Comparison of ENCODE assay signal across 22 mouse cellular contexts in the genomic region with DNA sequence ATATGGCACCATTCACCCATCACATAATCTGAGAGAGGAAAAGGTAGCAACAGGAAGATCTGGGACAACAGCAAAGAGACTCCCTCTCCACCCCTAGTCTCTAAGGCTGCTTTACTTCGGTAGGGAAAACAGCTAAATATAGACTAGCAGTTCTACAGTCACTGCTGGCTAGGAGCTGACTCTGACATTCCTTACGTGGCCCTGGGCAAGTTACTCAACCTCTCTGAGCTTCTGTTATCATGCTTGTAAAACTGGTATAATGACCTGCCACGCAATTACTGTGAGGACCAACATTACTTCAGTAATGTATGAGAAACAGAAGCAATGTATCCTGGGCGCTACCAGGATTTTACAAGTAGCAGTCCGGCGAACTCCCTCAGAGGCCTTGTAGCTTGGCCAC. TPM values are rescaled to one million over a fixed set of nuclear protein-coding genes. Genes with fewer than 3 reads are reported as not detected.
DNase-seq lines count a peak whose midpoint lies in the region; ATAC-seq and TF ChIP-seq lines count a peak whose summit lies in the region.
"Had no signal": no experiment of that assay in that cellular context is flagged by ENCODE, and none has a peak within 500 bp of the region (broad histone marks: within the 10 kb centered on the region; RNA-seq: fewer than 3 reads in every experiment).

No protein-coding gene starts in this region.

- 0 out of 2 replicates have a peak, but pooled peaks cover 8% of the 10 kb centered on the region for H3K36me3 ChIP-seq in heart, embryonic 11.5 days (ENCODE audit: control insufficient read depth, insufficient read depth, low read length)
- peaks cover 11% of the 10 kb centered on the region; the same call in 1 of the 2 replicates for H3K36me3 ChIP-seq in heart, embryonic 15.5 days
- H3K36me3 ChIP-seq in lung, postnatal 0 days (ENCODE audit: insufficient read depth, low read length): no peaks in the 10 kb centered on the region
- H3K36me3 ChIP-seq in intestine, postnatal 0 days (ENCODE audit: control insufficient read depth, insufficient read depth): no peaks in the 10 kb centered on the region
- H3K36me3 ChIP-seq: embryonic facial prominence, embryonic 12.5 days; forebrain, embryonic 15.5 days had no signal

- H3K27ac ChIP-seq in heart, embryonic 11.5 days (ENCODE audit: low read depth, low read length): peak overlapping the region; percentile 64
- H3K27ac ChIP-seq in heart, embryonic 15.5 days: peak overlapping the region; percentile 17
- no peak overlapping the region for H3K27ac ChIP-seq in lung, postnatal 0 days (ENCODE audit: low read length)
- peak overlapping the region; percentile 41; the same call in 1 of the 2 replicates for H3K27ac ChIP-seq in intestine, postnatal 0 days (ENCODE audit: low read depth, low read length)
- H3K27ac ChIP-seq: embryonic facial prominence, embryonic 12.5 days; forebrain, embryonic 15.5 days; hindbrain, embryonic 12.5 days had no signal

- ATAC-seq in heart, embryonic 11.5 days (replicated peaks; ENCODE audit: insufficient number of reproducible peaks, low FRiP score, low TSS enrichment): no peak
- no peak for ATAC-seq in heart, embryonic 15.5 days (replicated peaks; ENCODE audit: insufficient number of reproducible peaks, insufficient read depth, low FRiP score, low read depth)
- no peak for ATAC-seq in lung, postnatal 0 days
- ATAC-seq in intestine, postnatal 0 days: peak; percentile 63
- ATAC-seq: activated CD4-positive, CD25-positive, alpha-beta regulatory T cell, adult 4 months; forebrain, embryonic 15.5 days; hindbrain, embryonic 16.5 days; inflammation-experienced regulatory T-cells, adult 6 months; Patski had no signal

- no peak overlapping the region for H3K4me3 ChIP-seq in heart, embryonic 11.5 days (ENCODE audit: low read depth, low read length)
- H3K4me3 ChIP-seq in heart, embryonic 15.5 days: no peak overlapping the region
- no peak overlapping the region for H3K4me3 ChIP-seq in lung, postnatal 0 days (ENCODE audit: low read depth, low read length)
- H3K4me3 ChIP-seq in lung, adult 2 months (replicated peaks; ENCODE audit: extremely low read depth, low read depth, low read length): no peak overlapping the region
- no peak overlapping the region for H3K4me3 ChIP-seq in intestine, postnatal 0 days (ENCODE audit: low read depth, low read length)
- H3K4me3 ChIP-seq: embryonic facial prominence, embryonic 12.5 days; forebrain, embryonic 15.5 days; hindbrain, embryonic 12.5 days had no signal

- no peaks in the 10 kb centered on the region for H3K27me3 ChIP-seq in heart, embryonic 11.5 days (ENCODE audit: control insufficient read depth, insufficient read depth, low read length)
- no peaks in the 10 kb centered on the region for H3K27me3 ChIP-seq in heart, embryonic 15.5 days
- H3K27me3 ChIP-seq in lung, postnatal 0 days (replicated peaks; ENCODE audit: insufficient read depth, low read length): no peaks in the 10 kb centered on the region
- no peaks in the 10 kb centered on the region for H3K27me3 ChIP-seq in intestine, postnatal 0 days (replicated peaks; ENCODE audit: control insufficient read depth, insufficient read depth, low read length)
- H3K27me3 ChIP-seq: embryonic facial prominence, embryonic 12.5 days; forebrain, embryonic 15.5 days; hindbrain, embryonic 12.5 days had no signal

- no peaks in the 10 kb centered on the region for H3K9me3 ChIP-seq in heart, embryonic 11.5 days (replicated peaks; ENCODE audit: control insufficient read depth, low read length)
- no peaks in the 10 kb centered on the region for H3K9me3 ChIP-seq in heart, embryonic 15.5 days (replicated peaks)
- H3K9me3 ChIP-seq in lung, postnatal 0 days (ENCODE audit: low read length): no peaks in the 10 kb centered on the region
- H3K9me3 ChIP-seq in intestine, postnatal 0 days (ENCODE audit: control insufficient read depth): no peaks in the 10 kb centered on the region
- H3K9me3 ChIP-seq: embryonic facial prominence, embryonic 12.5 days; forebrain, embryonic 15.5 days; hindbrain, embryonic 12.5 days had no signal

- no peak for TF ChIP-seq CTCF in lung, postnatal 0 days (IDR thresholded peaks at IDR 0.05)
- no peak for TF ChIP-seq CTCF in lung, adult 2 months (IDR thresholded peaks at IDR 0.05; ENCODE audit: insufficient read depth, low read length)
- TF ChIP-seq CTCF in intestine, postnatal 0 days (IDR thresholded peaks at IDR 0.05; ENCODE audit: low read depth): no peak

- no peak overlapping the region for H3K9ac ChIP-seq in heart, embryonic 11.5 days (ENCODE audit: low read depth, low read length)
- H3K9ac ChIP-seq in heart, embryonic 15.5 days: no peak overlapping the region
- H3K9ac ChIP-seq in lung, postnatal 0 days (replicated peaks; ENCODE audit: low read depth): no peak overlapping the region
- H3K9ac ChIP-seq in intestine, postnatal 0 days (ENCODE audit: low read depth, low read length): no peak overlapping the region
- H3K9ac ChIP-seq: embryonic facial prominence, embryonic 12.5 days; forebrain, embryonic 15.5 days; hindbrain, embryonic 12.5 days had no signal

- 61% methylated on average over 6 of the region's 6 CpGs for WGBS in heart, embryonic 11.5 days (ENCODE audit: insufficient replicate concordance)
- WGBS in heart, embryonic 15.5 days: 59% methylated on average over 6 of the region's 6 CpGs
- WGBS in lung, postnatal 0 days: 66% methylated on average over 6 of the region's 6 CpGs
- WGBS in lung, adult 2 months: 73% methylated on average over 6 of the region's 6 CpGs
- 53% methylated on average over 6 of the region's 6 CpGs for WGBS in intestine, postnatal 0 days

- intact Hi-C loops in heart, postnatal 14 days (cut with DNase I): no loop called here

- no peak for TF ChIP-seq POLR2A in lung, adult 2 months (IDR thresholded peaks at IDR 0.05; ENCODE audit: borderline replicate concordance, extremely low read depth, low read depth, low read length)

- no peak for DNase-seq in heart, postnatal 14 days
- DNase-seq in heart, postnatal 4 days: no peak
- DNase-seq in lung, postnatal 0 days (ENCODE audit: low spot score): peak; percentile 33
- DNase-seq in lung, adult 2 months: no peak
- no peak for DNase-seq in left cerebral cortex, adult 11 months (ENCODE audit: low spot score)
- DNase-seq: adrenal gland, postnatal 14 days; cerebellum, adult 11-12 months; cerebellum, adult 9-10 months; cerebellum, postnatal 25 days; gastrocnemius, postnatal 10 days; kidney, adult 2 months had no signal

- H3K4me2 ChIP-seq in heart, embryonic 11.5 days: peak overlapping the region; percentile 15; the same call in 1 of the 2 replicates
- H3K4me2 ChIP-seq in heart, embryonic 15.5 days: no peak overlapping the region
- H3K4me2 ChIP-seq in lung, postnatal 0 days (replicated peaks; ENCODE audit: low read depth, low read length): no peak overlapping the region
- no peak overlapping the region for H3K4me2 ChIP-seq in intestine, postnatal 0 days (replicated peaks; ENCODE audit: low read depth)
- H3K4me2 ChIP-seq: embryonic facial prominence, embryonic 12.5 days; forebrain, embryonic 15.5 days; hindbrain, embryonic 12.5 days had no signal

- H3K4me1 ChIP-seq in heart, embryonic 11.5 days (ENCODE audit: control insufficient read depth, insufficient read depth, low read length): peaks cover 35% of the 10 kb centered on the region
- H3K4me1 ChIP-seq in heart, embryonic 15.5 days (replicated peaks): peaks cover 37% of the 10 kb centered on the region
- H3K4me1 ChIP-seq in lung, postnatal 0 days (ENCODE audit: insufficient read depth, low read depth, low read length): no peaks in the 10 kb centered on the region; the same call in 1 of the 2 replicates
- H3K4me1 ChIP-seq in lung, adult 2 months (ENCODE audit: control insufficient read depth, insufficient read depth, low read length): no peaks in the 10 kb centered on the region
- H3K4me1 ChIP-seq in intestine, postnatal 0 days (replicated peaks; ENCODE audit: control insufficient read depth, insufficient read depth, low read length): no peaks in the 10 kb centered on the region
- H3K4me1 ChIP-seq: embryonic facial prominence, embryonic 12.5 days; forebrain, embryonic 15.5 days; hindbrain, embryonic 12.5 days had no signal

- TF ChIP-seq EP300 in lung, postnatal 0 days (IDR thresholded peaks at IDR 0.05): no peak

RNA-seq across cellular contexts. Expression of a gene that starts 19.7 kb away (rescaled TPM):
- 24.8 and 25.7 TPM in 2 replicates for polyA plus RNA-seq in heart, embryonic 11.5 days (2014; fragmentation: Nextera tagmentation; extraction: Ambion mirVana)
- total RNA-seq in heart, postnatal 14 days (2021): 1 to 10 TPM; 3.7 to 3.8 TPM
- polyA plus RNA-seq in heart, embryonic 15.5 days (2015; fragmentation: Nextera tagmentation; extraction: Ambion mirVana): 11.9 and 12.2 TPM in 2 replicates
- total RNA-seq in heart, postnatal 4 days (2021): 10 to 100 TPM; 15.0 to 16.5 TPM
- polyA plus RNA-seq in lung, postnatal 0 days (2015; fragmentation: Nextera tagmentation; extraction: Ambion mirVana): 3.5 and 3.6 TPM in 2 replicates
- polyA plus RNA-seq in lung, adult 2 months (2012; rRNA removed): 0.66 and 0.97 TPM in 2 replicates
- 4.9 and 5.3 TPM in 2 replicates for polyA plus RNA-seq in intestine, postnatal 0 days (2015; fragmentation: Nextera tagmentation; extraction: Ambion mirVana)
- total RNA-seq: MEL had no signal
